Mouse (Mus musculus) activated CD4-positive, CD25-positive, alpha-beta regulatory T cell, adult 4 months (primary cell): ENCODE results near the gene Copz2. TPM values are rescaled to one million over a fixed set of nuclear protein-coding genes. Genes with fewer than 3 reads are reported as not detected.

Experiments used
- ATAC-seq: one replicate; pipeline ENCODE4 v1.8.0; 2017
- polyA plus RNA-seq, 2 experiments: library from polyadenylated mRNA; unstranded; fragments of 100-300 nt; shearing (Covaris generic); gene quantifications; one replicate each; pipeline ENCODE4 v1.2.1; 2017

Gene Copz2
- polyA plus RNA-seq, 2 experiments from 2014 or later: not detected

DNA sequence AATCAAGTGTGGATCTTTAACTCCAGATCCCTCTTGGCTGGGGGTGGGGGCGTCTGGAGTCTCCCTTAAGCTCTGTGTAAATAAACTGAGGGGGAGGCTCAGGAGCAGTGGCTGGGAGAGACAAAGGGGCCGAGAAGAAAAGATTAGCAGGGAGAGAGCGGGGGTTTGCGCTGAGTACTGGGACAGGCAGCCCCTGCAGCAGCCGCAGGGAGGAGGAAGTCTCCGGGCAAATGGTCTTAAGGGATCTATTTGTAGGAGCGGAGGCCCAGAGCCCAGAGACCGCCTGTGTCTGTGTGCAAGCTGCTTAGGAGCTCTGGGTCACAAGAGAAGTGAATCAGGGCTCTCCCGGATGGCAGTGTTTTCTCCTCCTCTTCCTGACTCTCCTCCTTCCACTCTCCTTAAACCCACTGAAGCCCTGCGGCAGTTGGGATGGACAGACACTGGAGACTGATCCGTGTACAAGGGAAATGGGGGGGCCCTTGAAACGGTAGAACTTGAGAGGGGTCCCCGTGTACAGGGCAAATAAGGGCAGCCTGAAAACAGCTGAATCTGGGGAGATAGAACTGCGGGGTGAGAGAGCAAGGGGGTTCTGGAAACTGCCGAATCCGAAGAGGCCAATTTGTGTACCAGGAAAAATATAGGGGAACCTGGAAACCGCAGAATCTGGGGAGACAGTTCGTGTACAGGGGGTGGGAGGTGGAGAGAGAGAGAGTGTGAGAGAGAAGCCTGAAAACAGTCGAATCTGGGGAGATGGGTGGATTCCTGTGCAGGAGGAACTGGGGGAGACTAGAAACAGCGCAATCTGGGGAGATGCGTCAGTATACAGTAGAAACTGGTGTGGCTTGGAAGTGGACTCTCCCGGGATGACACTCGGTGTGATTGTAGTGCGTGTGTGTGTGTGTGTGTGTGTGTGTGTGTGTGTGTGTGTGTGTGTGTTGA is 23.0 kb downstream of the Copz2 start:
- ATAC-seq: no peak

GRCm38 (mm10) chr11:96873601-96874140 is 24.0 kb downstream of the Copz2 start:
- no peak for ATAC-seq

GRCm38 (mm10) chr11:96875270-96875669 is 25.6 kb downstream of the Copz2 start:
- ATAC-seq: no peak

DNA sequence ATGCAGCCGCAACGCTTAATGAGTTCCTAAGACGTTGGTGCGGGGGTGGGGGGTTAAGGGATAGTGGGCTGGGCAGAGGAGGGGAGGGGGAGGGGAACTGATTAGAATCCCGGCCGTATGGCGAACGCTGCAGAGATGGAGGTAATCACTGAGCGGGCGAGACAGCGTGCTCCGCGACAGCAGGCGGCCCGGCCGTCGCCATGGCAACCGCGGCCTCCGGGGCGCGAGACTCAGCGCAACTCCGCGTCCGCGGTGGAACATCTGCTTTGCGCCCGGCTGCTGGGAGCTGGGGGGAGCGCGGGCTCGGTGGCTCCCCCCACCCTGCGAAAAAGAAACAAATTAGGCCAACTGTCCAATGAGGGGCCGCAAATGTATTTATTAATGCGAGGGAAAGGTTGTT is 26.1 kb downstream of the Copz2 start:
- no peak for ATAC-seq

DNA sequence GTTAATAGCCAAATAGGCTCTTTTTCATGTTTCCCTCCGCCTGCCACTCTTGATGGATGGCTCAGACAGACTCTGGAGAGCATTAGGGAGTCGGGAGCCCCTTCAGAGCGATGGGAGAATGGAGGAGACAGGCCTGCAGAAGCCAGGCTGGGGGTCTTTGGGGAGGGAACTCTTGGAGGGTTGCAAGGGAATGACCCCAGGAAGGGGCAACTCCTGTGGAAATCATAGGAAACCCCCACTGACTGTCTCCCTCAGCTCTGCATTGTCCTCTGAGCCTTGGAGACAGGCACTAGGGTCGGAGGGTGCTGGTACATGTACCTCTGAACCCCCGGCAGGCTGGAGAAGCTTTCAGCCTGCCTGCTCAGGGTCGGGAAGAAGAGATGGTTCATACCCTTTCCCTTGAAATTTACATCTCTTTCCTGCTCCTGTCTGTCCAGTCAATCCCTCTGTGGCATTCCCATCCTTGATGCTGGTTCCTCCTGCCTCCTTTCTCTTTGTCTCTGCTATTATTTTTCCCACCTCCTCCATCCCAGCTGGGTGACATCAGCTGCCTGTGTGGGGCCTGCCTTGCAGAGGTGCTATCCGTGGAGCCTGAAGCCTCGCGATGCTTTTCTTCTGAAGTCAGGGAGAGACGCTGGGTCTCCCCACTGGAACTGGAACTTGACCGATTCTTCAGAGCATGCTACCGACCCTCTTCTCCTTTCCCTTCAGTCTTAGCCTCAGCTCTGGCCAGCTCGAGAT is 26.8 kb downstream of the Copz2 start:
- no peak for ATAC-seq

- ATAC-seq: no peak
Observed at GRCm38 (mm10) chr11:96877071-96877470, 27.4 kb downstream of the Copz2 start.

DNA sequence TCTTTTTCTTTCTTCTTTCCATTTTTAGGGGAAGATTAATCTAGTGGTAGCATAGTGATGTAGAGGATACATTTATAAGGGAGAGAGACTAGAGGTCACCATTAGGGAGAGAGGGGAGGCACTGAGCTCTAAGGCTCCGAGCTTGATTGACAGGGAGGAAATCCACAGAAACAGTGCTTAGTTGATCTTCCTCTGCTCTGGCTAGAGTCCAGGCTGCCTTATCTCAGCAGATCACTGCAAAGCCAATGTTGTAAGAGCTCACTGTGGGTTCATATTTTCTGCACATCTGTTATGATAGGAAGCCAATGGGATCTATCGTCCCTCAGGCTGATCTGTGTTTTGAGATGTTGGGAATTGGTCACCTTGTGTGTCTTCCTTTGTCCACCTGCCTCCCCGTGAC is 29.0 kb downstream of the Copz2 start:
- no peak for ATAC-seq

DNA sequence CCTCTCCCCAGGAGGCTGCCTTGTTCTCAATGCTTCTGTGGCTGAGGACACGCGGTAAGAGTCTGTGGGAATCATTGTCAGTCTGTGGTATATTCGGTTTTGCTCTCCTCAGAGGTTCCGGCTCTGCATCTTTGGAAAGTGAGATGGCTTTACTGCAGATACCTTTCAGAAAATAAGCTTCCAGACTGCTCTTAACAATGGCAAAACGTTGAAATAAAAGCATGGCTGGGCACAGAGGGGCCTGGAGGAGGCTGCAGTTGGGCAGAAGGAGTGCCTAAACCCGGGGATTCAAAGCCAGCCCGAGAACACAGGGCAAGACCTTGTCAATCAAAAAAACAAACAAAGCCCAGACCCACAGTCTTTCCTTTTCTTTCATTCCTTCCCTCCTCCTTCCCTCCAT is 29.7 kb downstream of the Copz2 start:
- no peak for ATAC-seq

DNA sequence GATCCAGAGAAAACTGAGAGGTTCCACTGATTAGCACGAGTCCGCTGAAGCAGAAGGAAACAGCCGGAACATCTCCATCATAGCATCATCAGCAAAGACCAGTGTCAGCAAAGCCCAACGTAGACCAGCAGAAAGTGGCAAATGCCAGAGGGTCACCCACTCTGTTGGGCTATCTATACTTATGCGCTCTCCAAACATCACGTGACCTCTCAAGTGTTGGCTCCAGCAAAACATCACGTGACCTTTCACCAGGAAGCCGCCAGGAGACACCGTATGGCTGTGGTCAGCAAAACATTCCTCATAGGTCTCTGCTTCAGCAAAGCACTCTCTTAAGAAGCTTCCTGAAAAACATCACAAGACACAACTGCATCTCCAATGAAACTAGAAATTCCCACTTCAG is 30.6 kb downstream of the Copz2 start:
- no peak for ATAC-seq

- ATAC-seq: no peak
Observed at GRCm38 (mm10) chr11:96885901-96886340, 36.3 kb downstream of the Copz2 start.

- no peak for ATAC-seq
Observed at GRCm38 (mm10) chr11:96886942-96887546, 37.4 kb downstream of the Copz2 start.

DNA sequence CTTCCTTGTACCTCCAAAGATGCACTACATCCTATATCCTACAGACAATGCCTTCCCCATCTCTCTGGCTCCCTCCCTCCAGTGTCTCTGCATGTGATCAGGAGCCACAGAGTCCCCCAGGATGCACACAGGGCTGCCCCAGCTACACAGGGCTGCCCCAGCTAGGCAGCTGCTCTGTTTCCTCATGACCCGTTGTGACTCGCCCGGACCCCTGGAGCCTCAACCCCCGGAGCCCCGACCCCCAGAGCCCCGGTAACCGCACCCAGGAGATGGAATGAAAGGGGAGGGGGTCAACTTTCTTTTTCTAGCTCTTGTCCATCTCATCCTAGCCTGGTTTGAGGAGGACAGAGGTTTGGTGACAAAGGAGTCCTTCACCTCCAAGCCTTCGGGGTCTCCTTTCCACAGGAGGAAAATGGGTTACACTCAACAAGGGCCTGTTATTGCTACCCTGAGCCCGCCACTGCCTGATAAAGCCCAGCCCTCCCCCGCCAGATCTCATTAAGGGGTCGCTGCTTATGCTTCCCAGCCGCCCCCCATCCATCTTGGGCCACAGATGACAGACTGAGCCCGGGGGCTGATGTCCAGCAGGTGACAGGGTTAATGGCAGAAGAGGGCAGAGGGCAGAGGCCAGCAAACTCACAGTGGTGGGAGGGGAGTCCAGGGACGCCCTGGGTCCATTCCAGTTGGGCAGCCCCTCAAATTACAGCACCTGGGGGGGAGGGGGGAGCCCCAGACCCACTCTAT is 42.3 kb downstream of the Copz2 start:
- no peak for ATAC-seq

- ATAC-seq: no peak
Observed at GRCm38 (mm10) chr11:96893203-96893842, 43.7 kb downstream of the Copz2 start.

GRCm38 (mm10) chr11:96895886-96896285 is 46.2 kb downstream of the Copz2 start:
- ATAC-seq: no peak

DNA sequence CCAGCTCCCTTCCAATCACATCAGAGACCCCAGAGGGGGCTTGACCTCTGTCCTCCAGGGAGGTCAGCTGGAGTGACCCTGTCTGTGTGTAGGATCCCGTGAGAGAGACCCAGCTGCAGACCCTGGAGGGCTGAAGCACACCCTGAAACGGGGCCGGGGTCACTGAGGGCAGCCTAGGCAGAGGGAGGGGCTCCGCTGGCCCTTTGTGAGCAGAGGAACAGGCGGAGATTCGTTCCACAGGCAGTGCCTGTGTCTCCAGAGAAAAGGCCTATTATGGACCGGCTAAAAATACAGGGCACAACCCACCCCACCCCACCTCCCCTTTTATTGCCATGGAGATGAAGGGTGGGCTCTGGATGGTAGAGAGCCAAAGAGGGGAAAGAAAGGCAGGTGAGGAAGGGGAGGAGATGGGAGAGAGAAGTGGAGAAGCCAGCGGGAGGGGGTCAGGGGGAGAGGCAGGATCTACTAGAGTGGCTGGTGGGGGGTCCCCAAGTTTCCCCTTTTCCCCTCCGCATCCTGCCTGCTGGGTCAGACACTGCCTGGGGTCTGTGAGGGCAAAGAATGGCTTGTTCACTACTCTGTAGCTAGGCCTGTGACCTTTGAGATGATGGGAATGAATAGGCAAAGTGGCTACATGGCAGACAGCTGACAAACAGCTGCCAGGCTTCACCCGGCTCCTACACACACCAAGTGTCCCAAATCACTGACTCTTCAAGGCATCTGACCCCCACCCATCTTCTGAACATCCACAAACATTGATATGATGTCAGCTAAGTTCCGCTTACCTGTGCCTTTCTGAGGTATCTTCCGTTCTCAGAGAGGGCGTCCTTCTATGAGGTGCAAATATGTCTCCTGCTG is 50.0 kb downstream of the Copz2 start:
- ATAC-seq: no peak

DNA sequence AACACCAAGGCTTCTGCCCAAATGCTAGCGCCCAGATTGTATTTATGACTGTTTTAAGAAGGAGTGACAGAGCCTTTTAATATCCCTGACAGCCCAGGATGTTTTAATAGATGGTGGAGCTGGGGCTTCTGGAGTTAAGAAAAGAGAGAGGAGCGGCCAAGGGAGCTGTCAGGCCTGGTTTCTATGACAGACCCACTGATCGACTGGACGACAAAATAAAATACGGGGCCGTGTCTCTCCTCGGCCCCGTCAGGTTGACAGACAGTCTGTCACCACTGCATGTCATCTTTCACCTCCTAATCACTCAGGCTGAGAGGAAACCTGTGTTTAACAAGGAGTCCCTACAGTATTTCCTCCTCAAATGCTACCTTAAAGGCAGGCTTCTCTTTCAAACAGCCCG is 51.7 kb downstream of the Copz2 start:
- no peak for ATAC-seq

- ATAC-seq: no peak
Observed at GRCm38 (mm10) chr11:96902639-96903635, 53.3 kb downstream of the Copz2 start.

GRCm38 (mm10) chr11:96906431-96907161 is 56.9 kb downstream of the Copz2 start:
- no peak for ATAC-seq

DNA sequence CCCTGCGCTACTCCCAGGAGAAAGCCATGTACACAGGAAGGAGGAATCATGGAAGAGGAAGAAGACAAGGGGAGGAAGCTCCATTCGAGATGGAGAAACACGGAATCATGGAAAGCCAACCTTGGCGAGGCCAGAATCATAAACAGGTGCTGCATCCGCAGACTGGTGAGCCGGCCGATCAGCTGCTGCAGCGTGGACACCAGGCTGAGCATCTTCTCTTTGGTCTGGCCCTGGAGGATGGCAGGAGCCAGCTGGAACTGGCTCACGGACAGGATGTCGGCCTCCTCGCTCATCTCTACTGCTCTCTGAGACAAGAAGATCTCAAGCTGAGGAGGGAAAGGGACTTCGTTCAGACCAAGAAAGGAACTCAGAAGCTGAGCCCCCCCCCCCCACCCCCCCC is 58.9 kb downstream of the Copz2 start:
- no peak for ATAC-seq
